Mouse (Mus musculus): Measurements from ENCODE around the gene Mob1a. TPM values are rescaled to one million over a fixed set of nuclear protein-coding genes. Genes with fewer than 3 reads are reported as not detected.
A peak's percentile ranks its signal among the peaks of the same experiment; 100 is the strongest.
"Not testable (repeated sequence)": the region's sequence is repeated elsewhere in the genome, so short reads cannot be mapped to it uniquely, and the experiment has no call there.

Gene Mob1a
- total RNA-seq, 2 experiments from 2014 or later: 32.2 to 34.3 TPM

- DNase-seq: no peak
These were observed 17.1 kb downstream of the Mob1a start for GRCm38 (mm10) chr6:83342957-83343356.

- not testable (repeated sequence) for DNase-seq
These were observed 19.5 kb downstream of the Mob1a start for GRCm38 (mm10) chr6:83345285-83345684.

GRCm38 (mm10) chr6:83347916-83348315 lies 22.1 kb downstream of the Mob1a start:
- DNase-seq: no peak

- no peak for DNase-seq
These were observed 23.1 kb downstream of the Mob1a start, which contains the start of gene Bola3 for GRCm38 (mm10) chr6:83348873-83349272. Bola3 (plus strand) TSS chr6:83349147.

- DNase-seq: peak; percentile 95
These were observed 23.6 kb downstream of the Mob1a start for GRCm38 (mm10) chr6:83349274-83349958.

- DNase-seq: no peak
These were observed 24.4 kb downstream of the Mob1a start for GRCm38 (mm10) chr6:83350172-83350571.

GRCm38 (mm10) chr6:83350851-83351405 lies 25.1 kb downstream of the Mob1a start:
- no peak for DNase-seq

- DNase-seq: no peak
These were observed 25.8 kb downstream of the Mob1a start for GRCm38 (mm10) chr6:83351490-83352160.

GRCm38 (mm10) chr6:83352666-83353410 lies 27.0 kb downstream of the Mob1a start:
- DNase-seq: no peak

- no peak for DNase-seq
These were observed 29.3 kb downstream of the Mob1a start for GRCm38 (mm10) chr6:83354856-83355781.

GRCm38 (mm10) chr6:83356569-83357138 lies 30.8 kb downstream of the Mob1a start:
- peak; percentile 93 for DNase-seq

- DNase-seq: no peak
These were observed 31.6 kb downstream of the Mob1a start for GRCm38 (mm10) chr6:83357436-83357835.

- no peak for DNase-seq
These were observed 35.9 kb downstream of the Mob1a start for GRCm38 (mm10) chr6:83361523-83362248.

- no peak for DNase-seq
These were observed 37.3 kb downstream of the Mob1a start for GRCm38 (mm10) chr6:83363075-83363474.

- no peak for DNase-seq
These were observed 44.6 kb downstream of the Mob1a start for GRCm38 (mm10) chr6:83370316-83370965.

GRCm38 (mm10) chr6:83371350-83371749 lies 45.5 kb downstream of the Mob1a start:
- DNase-seq: no peak

- no peak for DNase-seq
These were observed 48.0 kb downstream of the Mob1a start for GRCm38 (mm10) chr6:83373704-83374300.

GRCm38 (mm10) chr6:83381510-83382491 lies 56.0 kb downstream of the Mob1a start:
- peak; percentile 66 for DNase-seq
